ENCODE assay signal across 8 mouse cellular contexts in the genomic region with DNA sequence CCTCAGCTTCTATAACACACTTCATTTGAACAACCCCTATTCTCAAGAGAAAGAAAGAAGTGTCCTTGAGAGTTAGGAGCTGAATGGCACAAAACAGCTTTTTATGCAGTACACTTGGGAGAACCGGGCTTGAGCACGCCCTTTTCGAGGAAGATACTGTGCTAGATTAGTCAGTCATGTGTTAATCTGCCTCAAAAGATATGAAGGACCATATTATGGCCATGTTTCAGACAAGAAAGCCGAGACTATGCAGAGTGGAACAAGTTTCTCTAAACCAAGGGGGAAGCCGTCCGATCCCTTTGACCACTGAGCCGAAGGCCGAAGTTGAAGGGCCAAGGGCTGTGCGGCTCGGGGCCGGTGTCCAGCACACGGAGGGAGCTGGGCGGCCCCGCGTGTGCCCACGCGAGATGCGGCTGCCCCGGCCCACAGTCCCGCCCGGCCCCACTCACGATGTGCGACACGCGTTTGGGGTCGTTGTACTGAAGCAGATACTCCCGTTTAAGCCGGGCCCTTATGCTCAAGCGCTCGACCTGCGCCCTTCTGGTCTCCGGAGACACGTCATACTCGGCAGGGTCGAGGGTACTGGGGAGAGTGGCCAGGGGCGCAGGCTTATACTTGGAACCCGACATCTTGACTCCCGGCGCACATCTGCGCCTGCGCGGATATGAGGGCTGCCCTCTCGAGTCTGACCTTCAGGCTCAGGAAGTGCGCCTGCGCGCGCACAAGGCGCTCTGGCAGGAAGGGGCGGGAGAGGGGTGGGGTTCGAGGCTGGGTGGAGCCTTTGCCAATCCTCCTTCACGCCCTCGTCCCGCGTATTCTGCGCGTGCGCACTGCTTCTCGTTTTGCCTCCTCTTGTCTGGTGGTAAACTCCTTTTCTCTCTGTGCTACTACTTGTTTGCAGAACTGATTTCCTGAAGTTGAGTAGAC. TPM values are rescaled to one million over a fixed set of nuclear protein-coding genes. Genes with fewer than 3 reads are reported as not detected.
A peak's percentile ranks its signal among the peaks of the same experiment; 100 is the strongest.
DNase-seq lines count a peak whose midpoint lies in the region; ATAC-seq and TF ChIP-seq lines count a peak whose summit lies in the region.

A gene (minus strand): TSS at position 723 of the 927 bp plus-strand sequence.

- peak; percentile 99 for DNase-seq in brain, embryonic 14.5 days (ENCODE audit: low read depth)
- peak; percentile 92 for DNase-seq in liver, adult 2 months (ENCODE audit: extremely low read depth, low read depth, low spot score)
- peak; percentile 99 for DNase-seq in splenic B cell, adult 2 months (ENCODE audit: low read depth, low spot score)

- H3K79me2 ChIP-seq in C2C12 (ENCODE audit: control insufficient read depth, insufficient read depth): peaks cover 49% of the 10 kb centered on the region
- peaks cover 19% of the 10 kb centered on the region; the same call in 1 of the 2 replicates for H3K79me2 ChIP-seq in liver, adult 2 months (ENCODE audit: control insufficient read depth, insufficient read depth, low read length)
- peaks cover 50% of the 10 kb centered on the region for H3K79me2 ChIP-seq in myocyte (ENCODE audit: control insufficient read depth, insufficient read depth)

- under 1% methylated on average over 52 of the region's 58 CpGs for WGBS in heart, embryonic 11.5 days (ENCODE audit: insufficient replicate concordance)
- 1% methylated on average over 51 of the region's 58 CpGs for WGBS in kidney, embryonic 16.5 days
- under 1% methylated on average over 58 of the region's 58 CpGs for WGBS in liver, adult 2 months

- no peaks in the 10 kb centered on the region for H3K9me3 ChIP-seq in erythroblast, embryonic 14.5 days (ENCODE audit: control insufficient read depth, low read length)
- H3K9me3 ChIP-seq in heart, embryonic 11.5 days (replicated peaks; ENCODE audit: control insufficient read depth, low read length): no peaks in the 10 kb centered on the region
- no peaks in the 10 kb centered on the region for H3K9me3 ChIP-seq in kidney, embryonic 16.5 days (ENCODE audit: low read length)

- H3K4me3 ChIP-seq in C2C12 (ENCODE audit: insufficient read depth, poor library complexity, severe bottlenecking) (peak within 1 kb of the TSS; percentile 69), myocyte (peak within 1 kb of the TSS; percentile 32)
- H3K4me3 ChIP-seq in erythroblast, embryonic 14.5 days (replicated peaks): peak within 1 kb of the TSS; percentile 91
- H3K4me3 ChIP-seq in heart, embryonic 11.5 days (ENCODE audit: low read depth, low read length): peak within 1 kb of the TSS; percentile 55
- H3K4me3 ChIP-seq in kidney, embryonic 16.5 days (ENCODE audit: low read length): peak within 1 kb of the TSS; percentile 83
- peak within 1 kb of the TSS; percentile 98 for H3K4me3 ChIP-seq in liver, adult 2 months (ENCODE audit: insufficient read depth, low read depth, low read length)

- H3K27me3 ChIP-seq in C2C12 (ENCODE audit: control insufficient read depth, insufficient read depth, insufficient read length): no peaks in the 10 kb centered on the region
- H3K27me3 ChIP-seq in erythroblast, embryonic 14.5 days (ENCODE audit: control insufficient read depth): no peaks in the 10 kb centered on the region
- no peaks in the 10 kb centered on the region for H3K27me3 ChIP-seq in heart, embryonic 11.5 days (ENCODE audit: control insufficient read depth, insufficient read depth, low read length)
- no peaks in the 10 kb centered on the region for H3K27me3 ChIP-seq in kidney, embryonic 16.5 days (ENCODE audit: insufficient read depth, low read length)
- H3K27me3 ChIP-seq in liver, adult 2 months (ENCODE audit: control insufficient read depth, insufficient read depth, low read length): no peaks in the 10 kb centered on the region
- H3K27me3 ChIP-seq in myocyte (ENCODE audit: control insufficient read depth, insufficient read depth, insufficient read length): no peaks in the 10 kb centered on the region
- no peaks in the 10 kb centered on the region for H3K27me3 ChIP-seq in splenic B cell, adult 2 months (ENCODE audit: control insufficient read depth, insufficient read depth, low read length, poor library complexity, severe bottlenecking)

- H3K79me3 ChIP-seq in C2C12 (ENCODE audit: low read depth): peaks cover 28% of the 10 kb centered on the region

- H3K9ac ChIP-seq in heart, embryonic 11.5 days (ENCODE audit: low read depth, low read length): peak within 1 kb of the TSS; percentile 86
- peak within 1 kb of the TSS; percentile 94 for H3K9ac ChIP-seq in kidney, embryonic 16.5 days (replicated peaks; ENCODE audit: low read length)
- H3K9ac ChIP-seq in liver, adult 2 months (ENCODE audit: low read depth, low read length): peak within 1 kb of the TSS; percentile 95

- H3K36me3 ChIP-seq in C2C12 (ENCODE audit: control insufficient read depth, insufficient read depth): no peaks in the 10 kb centered on the region
- peaks cover 21% of the 10 kb centered on the region for H3K36me3 ChIP-seq in erythroblast, embryonic 14.5 days (ENCODE audit: control insufficient read depth)
- no peaks in the 10 kb centered on the region for H3K36me3 ChIP-seq in heart, embryonic 11.5 days (ENCODE audit: control insufficient read depth, insufficient read depth, low read length)
- no peaks in the 10 kb centered on the region for H3K36me3 ChIP-seq in kidney, embryonic 16.5 days (ENCODE audit: insufficient read depth, low read length)
- no peaks in the 10 kb centered on the region for H3K36me3 ChIP-seq in liver, adult 2 months (ENCODE audit: control insufficient read depth, insufficient read depth, low read length)
- no peaks in the 10 kb centered on the region for H3K36me3 ChIP-seq in myocyte (ENCODE audit: control insufficient read depth, insufficient read depth)
- H3K36me3 ChIP-seq in splenic B cell, adult 2 months (ENCODE audit: control insufficient read depth, insufficient read depth, low read length, poor library complexity, severe bottlenecking): no peaks in the 10 kb centered on the region

- no peak for TF ChIP-seq POLR2A in brain, embryonic 14.5 days (IDR thresholded peaks at IDR 0.05; ENCODE audit: borderline replicate concordance, extremely low read depth, insufficient read depth, insufficient read length, poor library complexity, severe bottlenecking)
- 0 out of 2 replicates have a peak, but pooled peaks have one; percentile 44 for TF ChIP-seq POLR2A in liver, adult 2 months (IDR thresholded peaks at IDR 0.05; ENCODE audit: extremely low read depth, insufficient read depth, low read length)
- TF ChIP-seq POLR2A in myocyte (IDR thresholded peaks at IDR 0.05; ENCODE audit: insufficient read length, low read depth): peak; percentile 62

- peak within 1 kb of the TSS; percentile 88 for H3ac ChIP-seq in C2C12 (ENCODE audit: control insufficient read depth, insufficient read length, low read depth)
- peak within 1 kb of the TSS; percentile 53 for H3ac ChIP-seq in myocyte (ENCODE audit: control insufficient read depth, insufficient read length)

- H3K4me1 ChIP-seq in erythroblast, embryonic 14.5 days (ENCODE audit: control insufficient read depth): peaks cover 41% of the 10 kb centered on the region
- peaks cover 14% of the 10 kb centered on the region for H3K4me1 ChIP-seq in heart, embryonic 11.5 days (ENCODE audit: control insufficient read depth, insufficient read depth, low read length)
- H3K4me1 ChIP-seq in kidney, embryonic 16.5 days (ENCODE audit: insufficient read depth, low read length): peaks cover 35% of the 10 kb centered on the region
- peaks cover 9% of the 10 kb centered on the region for H3K4me1 ChIP-seq in liver, adult 2 months (ENCODE audit: control insufficient read depth, insufficient read depth, low read length)

- peak within 1 kb of the TSS; percentile 77 for H3K4me2 ChIP-seq in heart, embryonic 11.5 days
- peak within 1 kb of the TSS; percentile 72 for H3K4me2 ChIP-seq in kidney, embryonic 16.5 days (replicated peaks; ENCODE audit: low read depth, low read length)
- peak within 1 kb of the TSS; percentile 86 for H3K4me2 ChIP-seq in myocyte (ENCODE audit: low read depth)

- peak; percentile 94 for ATAC-seq in heart, embryonic 11.5 days (replicated peaks; ENCODE audit: insufficient number of reproducible peaks, low FRiP score, low TSS enrichment)
- ATAC-seq in kidney, embryonic 16.5 days (ENCODE audit: low FRiP score, low TSS enrichment): peak; percentile 93

- TF ChIP-seq CTCF in C2C12 (IDR thresholded peaks at IDR 0.05; ENCODE audit: control insufficient read depth, insufficient read depth, insufficient read length): no peak
- no peak for TF ChIP-seq CTCF in brain, embryonic 14.5 days (IDR thresholded peaks at IDR 0.05; ENCODE audit: borderline replicate concordance, extremely low read depth, insufficient read depth, insufficient read length)
- no peak for TF ChIP-seq CTCF in liver, adult 2 months (IDR thresholded peaks at IDR 0.05; ENCODE audit: low read depth, low read length)

- H3K27ac ChIP-seq in heart, embryonic 11.5 days (ENCODE audit: low read depth, low read length): peak within 1 kb of the TSS; percentile 75
- peak within 1 kb of the TSS; percentile 92 for H3K27ac ChIP-seq in kidney, embryonic 16.5 days (ENCODE audit: low read length)
- H3K27ac ChIP-seq in liver, adult 2 months (replicated peaks; ENCODE audit: insufficient read depth, low read depth, low read length): peak within 1 kb of the TSS; percentile 92

TF ChIP-seq in C2C12, 6 proteins besides CTCF, POLR2A, EP300 and RAD21:
- TF ChIP-seq USF1 (IDR thresholded peaks at IDR 0.05; ENCODE audit: low read depth): no peak

TF ChIP-seq in myocyte, 11 proteins besides CTCF, POLR2A, EP300 and RAD21:
- TF ChIP-seq SRF (IDR thresholded peaks at IDR 0.05; ENCODE audit: control insufficient read depth, insufficient read length, low read depth) (no peak), USF1 (IDR thresholded peaks at IDR 0.05; ENCODE audit: low read depth) (no peak), TCF12 (IDR thresholded peaks at IDR 0.05; ENCODE audit: insufficient read depth, poor library complexity, severe bottlenecking) (no peak), MYOD1 (IDR thresholded peaks at IDR 0.05; ENCODE audit: control insufficient read depth in 1 of 3, insufficient read length in 2 of 3, low read depth in 2 of 3) (peak in 1 of 3 experiments; percentile 13), POLR2AphosphoS2 (IDR thresholded peaks at IDR 0.05; ENCODE audit: insufficient read length, low read depth) (peak; percentile 61)

RNA-seq across cellular contexts. Expression of the gene that starts here (rescaled TPM):
- polyA plus RNA-seq in C2C12 (2012; fragmentation: generic; extraction: Trizol) (68.5 TPM), myocyte (2012; fragmentation: generic; extraction: Trizol) (86.0 TPM)
- polyA plus RNA-seq in brain, embryonic 14.5 days (2012; rRNA removed): 41.7 and 67.5 TPM in 2 replicates
- polyA plus RNA-seq in erythroblast, embryonic 14.5 days (2012): 8.6 and 9.5 TPM in 2 replicates
- 84.7 and 88.8 TPM in 2 replicates for polyA plus RNA-seq in heart, embryonic 11.5 days (2014; fragmentation: Nextera tagmentation; extraction: Ambion mirVana)
- polyA plus RNA-seq in kidney, embryonic 16.5 days (2015; fragmentation: Nextera tagmentation; extraction: Ambion mirVana): 45.0 and 59.9 TPM in 2 replicates
- total RNA-seq in liver, adult 2 months (2014; rRNA removed): 79.9 and 93.8 TPM in 2 replicates
- polyA plus RNA-seq in liver, adult 2 months (2012; rRNA removed): 50.6 and 54.4 TPM in 2 replicates

Comparison
In these comparisons a context has a peak if more than half of its experiments do, and no peak if none do; other contexts are left out.
1. Peak in every context shown above with its lines: DNase-seq, ATAC-seq, H3K4me3 ChIP-seq and H3K27ac ChIP-seq.
2. H3K4me3 ChIP-seq: peak in every context shown above with its lines; median percentile 98 in liver, adult 2 months; 91 in erythroblast, embryonic 14.5 days; 83 in kidney, embryonic 16.5 days; 69 in C2C12; 55 in heart, embryonic 11.5 days; 32 in myocyte.